Mouse (Mus musculus) spleen, postnatal 10 days (tissue): ENCODE measurements around the gene Olfr91.
A peak's percentile ranks its signal among the peaks of the same experiment; 100 is the strongest.

ENCODE experiments used
- DNase-seq, 2 experiments: peaks; one replicate each; pipeline ENCODE4 v3.0.0; 2021 to 2022; ENCODE audit warnings: low spot score in 2 of 2

Olfr91 gene

DNA sequence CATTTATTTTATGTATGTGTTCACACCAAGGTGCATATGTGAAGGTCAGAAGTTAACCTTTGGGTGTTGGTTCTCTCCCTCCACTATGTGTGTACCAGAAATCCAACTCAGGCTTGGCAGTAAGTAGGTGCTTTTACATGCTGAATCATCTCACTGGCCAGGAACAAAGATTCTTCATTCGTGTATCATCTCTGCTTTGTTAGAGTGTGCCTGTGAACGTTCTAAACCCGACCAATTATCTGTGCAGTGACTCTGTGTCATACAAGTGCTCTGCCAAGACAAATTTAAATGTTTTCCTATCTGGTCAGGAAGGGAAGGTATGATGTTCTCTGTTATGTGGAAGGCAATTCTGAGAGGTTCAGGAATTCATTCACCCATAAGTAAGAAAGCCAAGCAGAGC lies 36.6 kb downstream of the Olfr91 start:
- DNase-seq, result no peak

GRCm38 (mm10) chr17:37056957-37057356 lies 41.1 kb downstream of the Olfr91 start:
- DNase-seq, result no peak

DNA sequence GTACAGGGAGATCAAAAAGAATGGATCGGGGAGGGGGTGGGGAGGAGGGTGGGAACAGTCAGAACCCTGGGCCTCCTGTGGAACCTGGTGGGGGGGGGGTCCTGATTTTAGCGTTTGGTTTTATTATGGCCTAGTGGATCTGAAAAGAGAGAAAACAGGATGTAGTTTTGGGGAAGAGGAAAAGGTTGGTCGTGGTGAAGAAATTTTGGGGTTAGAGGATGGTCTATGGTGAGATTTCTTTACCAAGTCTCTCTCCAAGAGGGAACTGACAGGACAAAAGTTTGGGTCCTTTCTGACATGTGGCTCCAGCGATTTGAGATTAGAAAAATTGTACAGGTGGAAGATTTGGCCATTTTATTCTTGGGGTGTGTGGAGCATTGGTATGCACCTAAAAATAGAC lies 46.3 kb downstream of the Olfr91 start:
- no peak for DNase-seq

- DNase-seq, result no peak
Measured at GRCm38 (mm10) chr17:37050876-37051275, 47.2 kb downstream of the Olfr91 start.

DNA sequence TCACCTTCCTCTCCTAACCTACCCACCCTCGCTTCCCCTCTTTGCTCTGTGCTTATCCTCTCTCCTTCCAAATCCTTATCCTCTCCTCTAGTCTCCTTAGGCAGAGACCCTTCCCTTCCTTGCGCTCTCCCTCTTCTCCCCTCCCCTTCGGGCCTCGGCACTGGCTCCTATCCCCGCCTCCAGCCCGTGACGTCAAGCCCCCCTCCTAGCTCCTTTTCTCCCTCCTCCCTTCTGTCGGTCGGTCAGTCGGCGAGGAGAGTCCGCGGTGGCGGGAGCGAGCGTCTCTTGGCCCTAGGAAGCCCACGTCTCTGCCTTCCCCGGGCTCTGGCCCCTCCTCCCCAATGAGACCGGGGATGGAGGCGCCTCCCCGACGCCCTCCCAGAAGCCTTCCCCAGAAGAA lies 47.7 kb downstream of the Olfr91 start:
- peak in 1 of 2 experiments; percentile 30 for DNase-seq

DNA sequence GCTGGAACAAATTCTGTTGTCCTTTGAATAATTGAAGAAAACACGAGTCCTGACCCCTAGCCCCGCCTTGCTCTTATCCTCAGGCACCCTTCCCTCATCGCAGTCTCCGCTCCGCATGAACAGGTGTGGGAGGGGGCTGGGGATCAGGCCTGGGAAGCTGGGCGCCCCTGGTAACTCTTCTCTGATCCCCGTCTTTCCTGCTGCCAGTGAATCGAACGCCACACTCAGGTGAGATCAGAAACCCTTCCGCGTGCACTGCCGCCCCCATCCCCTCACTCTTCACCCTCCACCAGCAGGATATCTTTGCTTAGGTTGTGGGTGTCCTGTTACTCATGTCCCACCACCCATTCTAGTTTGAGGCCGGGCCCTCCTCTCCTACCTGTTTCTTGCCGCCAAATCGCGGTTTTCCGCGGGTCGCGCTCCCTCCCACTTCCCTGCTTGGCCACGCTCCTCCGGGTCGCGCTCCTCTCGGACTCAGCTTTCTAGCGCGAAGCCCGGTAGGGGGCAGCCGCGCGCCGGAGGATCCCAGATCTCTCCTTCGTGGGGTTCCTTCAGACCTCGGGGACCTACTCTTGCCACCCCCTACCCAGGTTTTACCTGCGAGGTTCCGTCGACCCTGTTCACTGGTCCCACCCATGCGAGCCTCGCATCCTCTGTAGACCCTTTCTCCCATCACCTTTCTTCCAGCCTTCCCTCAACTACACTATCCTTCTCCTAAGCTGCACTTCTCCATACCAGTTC lies 48.3 kb downstream of the Olfr91 start:
- peak in 1 of 2 experiments; percentile 50 for DNase-seq

GRCm38 (mm10) chr17:37048383-37048782 lies 49.7 kb downstream of the Olfr91 start:
- no peak for DNase-seq

GRCm38 (mm10) chr17:37047981-37048380 lies 50.1 kb downstream of the Olfr91 start:
- DNase-seq, result no peak

DNA sequence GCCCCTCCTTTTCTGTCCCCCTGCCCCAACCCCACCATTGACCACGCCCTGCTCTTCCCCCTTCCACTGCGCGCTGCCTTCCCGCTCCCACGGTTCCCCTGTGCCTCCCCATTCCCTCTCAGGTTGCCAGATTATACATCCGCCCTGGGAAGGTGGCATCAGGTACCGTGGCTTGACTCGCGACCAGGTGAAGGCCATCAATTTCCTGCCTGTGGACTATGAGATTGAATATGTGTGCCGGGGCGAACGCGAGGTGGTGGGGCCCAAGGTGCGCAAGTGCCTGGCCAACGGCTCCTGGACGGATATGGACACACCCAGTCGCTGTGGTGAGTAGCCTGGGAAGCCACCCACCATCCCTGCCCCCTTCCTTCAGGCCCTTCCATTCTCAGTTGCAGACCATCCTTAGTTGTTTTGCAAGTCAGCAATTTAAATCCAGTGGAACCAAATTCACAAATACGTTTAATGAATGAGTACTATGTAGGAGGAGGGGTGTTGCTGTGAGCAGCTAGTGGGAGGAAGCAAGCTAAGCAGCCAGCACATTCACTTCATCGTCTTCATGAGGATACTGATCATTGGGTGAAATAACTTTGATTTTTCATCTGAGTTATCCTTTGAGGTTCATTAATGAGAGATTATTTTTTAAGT lies 50.6 kb downstream of the Olfr91 start:
- DNase-seq, result no peak

DNA sequence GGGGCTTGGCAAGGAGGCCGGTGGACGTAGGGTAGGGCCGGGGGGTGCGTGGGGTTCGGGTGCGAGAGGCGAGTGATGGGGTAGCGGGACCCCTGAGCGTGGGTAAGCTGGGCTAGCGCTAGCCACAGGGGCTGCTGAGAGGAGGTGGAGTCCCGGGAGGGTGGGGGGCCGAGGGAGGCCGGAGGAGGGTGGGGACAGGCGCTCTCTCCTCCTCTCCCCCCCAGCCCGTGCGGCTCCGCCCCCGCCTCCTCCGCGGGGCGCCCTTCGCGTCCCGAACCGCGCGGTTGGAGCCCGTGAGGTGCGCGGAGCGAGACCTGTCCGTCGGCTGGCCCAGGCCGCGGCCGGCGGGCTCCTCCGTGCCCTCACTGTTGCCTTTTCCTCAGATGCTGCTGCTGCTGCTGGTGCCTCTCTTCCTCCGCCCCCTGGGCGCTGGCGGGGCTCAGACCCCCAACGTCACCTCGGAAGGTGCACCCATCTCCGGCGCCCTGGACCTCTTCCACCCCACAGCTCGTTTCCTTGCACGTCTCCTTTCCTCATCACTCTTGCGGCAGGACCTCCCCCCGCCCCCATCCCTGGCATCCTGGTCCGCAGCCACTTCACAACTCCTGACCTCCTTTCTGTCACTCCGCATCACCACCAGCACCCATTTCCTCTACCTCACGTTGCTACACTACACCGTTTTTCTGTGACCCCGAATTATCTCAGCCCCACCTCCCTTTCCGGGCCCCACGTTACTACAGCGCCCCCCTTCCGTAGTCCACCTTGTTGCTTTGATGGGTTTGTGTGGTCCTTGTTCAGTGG lies 51.6 kb downstream of the Olfr91 start:
- DNase-seq, result peak; percentile 14 to 22

GRCm38 (mm10) chr17:37045611-37046311 lies 52.3 kb downstream of the Olfr91 start, which contains the start of gene Gabbr1:
Gene Gabbr1 (plus strand): TSS chr17:37045966.
- DNase-seq, result peak; percentile 20 to 53

- no peak for DNase-seq
Measured at GRCm38 (mm10) chr17:37044651-37045244, 53.3 kb downstream of the Olfr91 start.
